Mouse (Mus musculus): ENCODE results near the gene Hmga2.

The Hmga2 gene

GRCm38 (mm10) chr10:120475601-120476515, at the start of gene Hmga2:
Hmga2 (minus strand) TSS chr10:120476469.
- peak; percentile 93 for DNase-seq (ENCODE audit: extremely low read depth, insufficient read length, low spot score)

- no peak for DNase-seq (ENCODE audit: extremely low read depth, insufficient read length, low spot score)
These were observed 46.7 kb upstream of the Hmga2 start for GRCm38 (mm10) chr10:120522959-120523358.

GRCm38 (mm10) chr10:120521912-120522575, 45.8 kb upstream of the Hmga2 start:
- DNase-seq (ENCODE audit: extremely low read depth, insufficient read length, low spot score), result no peak

- no peak for DNase-seq (ENCODE audit: extremely low read depth, insufficient read length, low spot score)
These were observed 40.0 kb upstream of the Hmga2 start for GRCm38 (mm10) chr10:120516311-120516710.

GRCm38 (mm10) chr10:120513721-120514120, 37.5 kb upstream of the Hmga2 start:
- DNase-seq (ENCODE audit: extremely low read depth, insufficient read length, low spot score), result no peak

- no peak for DNase-seq (ENCODE audit: extremely low read depth, insufficient read length, low spot score)
These were observed 36.7 kb upstream of the Hmga2 start for GRCm38 (mm10) chr10:120512946-120513345.

GRCm38 (mm10) chr10:120512121-120512520, 35.9 kb upstream of the Hmga2 start:
- DNase-seq (ENCODE audit: extremely low read depth, insufficient read length, low spot score), result no peak

- no peak for DNase-seq (ENCODE audit: extremely low read depth, insufficient read length, low spot score)
These were observed 27.7 kb upstream of the Hmga2 start for GRCm38 (mm10) chr10:120503959-120504358.

GRCm38 (mm10) chr10:120500794-120501193, 24.5 kb upstream of the Hmga2 start:
- DNase-seq (ENCODE audit: extremely low read depth, insufficient read length, low spot score), result no peak

- DNase-seq (ENCODE audit: extremely low read depth, insufficient read length, low spot score), result no peak
These were observed 21.8 kb upstream of the Hmga2 start for GRCm38 (mm10) chr10:120498086-120498485.

GRCm38 (mm10) chr10:120494653-120495052, 18.4 kb upstream of the Hmga2 start:
- DNase-seq (ENCODE audit: extremely low read depth, insufficient read length, low spot score), result no peak

GRCm38 (mm10) chr10:120491477-120491876, 15.2 kb upstream of the Hmga2 start:
- no peak for DNase-seq (ENCODE audit: extremely low read depth, insufficient read length, low spot score)

GRCm38 (mm10) chr10:120489611-120490010, 13.3 kb upstream of the Hmga2 start:
- DNase-seq (ENCODE audit: extremely low read depth, insufficient read length, low spot score), result no peak

- no peak for DNase-seq (ENCODE audit: extremely low read depth, insufficient read length, low spot score)
These were observed 12.3 kb upstream of the Hmga2 start for GRCm38 (mm10) chr10:120488526-120488925.

- no peak for DNase-seq (ENCODE audit: extremely low read depth, insufficient read length, low spot score)
These were observed 11.6 kb upstream of the Hmga2 start for GRCm38 (mm10) chr10:120487881-120488280.

GRCm38 (mm10) chr10:120485461-120485860, 9.2 kb upstream of the Hmga2 start:
- no peak for DNase-seq (ENCODE audit: extremely low read depth, insufficient read length, low spot score)

- no peak for DNase-seq (ENCODE audit: extremely low read depth, insufficient read length, low spot score)
These were observed 7.9 kb upstream of the Hmga2 start for GRCm38 (mm10) chr10:120484144-120484543.

- peak; percentile 57 for DNase-seq (ENCODE audit: extremely low read depth, insufficient read length, low spot score)
These were observed 1.9 kb upstream of the Hmga2 start for GRCm38 (mm10) chr10:120478164-120478563.

GRCm38 (mm10) chr10:120477501-120477900, 1.2 kb upstream of the Hmga2 start:
- peak; percentile 76 for DNase-seq (ENCODE audit: extremely low read depth, insufficient read length, low spot score)

- DNase-seq (ENCODE audit: extremely low read depth, insufficient read length, low spot score), result peak; percentile 90
These were observed 457 bp upstream of the Hmga2 start for GRCm38 (mm10) chr10:120476516-120477336.

- DNase-seq (ENCODE audit: extremely low read depth, insufficient read length, low spot score), result peak; percentile 70
These were observed 1.2 kb downstream of the Hmga2 start for GRCm38 (mm10) chr10:120475041-120475541.
